Mouse (Mus musculus): ENCODE measurements around the gene Fkbp5. TPM values are rescaled to one million over a fixed set of nuclear protein-coding genes. Genes with fewer than 3 reads are reported as not detected.

The Fkbp5 gene
- polyA plus RNA-seq, 1 experiment from 2014 or later: 16.2 TPM

DNA sequence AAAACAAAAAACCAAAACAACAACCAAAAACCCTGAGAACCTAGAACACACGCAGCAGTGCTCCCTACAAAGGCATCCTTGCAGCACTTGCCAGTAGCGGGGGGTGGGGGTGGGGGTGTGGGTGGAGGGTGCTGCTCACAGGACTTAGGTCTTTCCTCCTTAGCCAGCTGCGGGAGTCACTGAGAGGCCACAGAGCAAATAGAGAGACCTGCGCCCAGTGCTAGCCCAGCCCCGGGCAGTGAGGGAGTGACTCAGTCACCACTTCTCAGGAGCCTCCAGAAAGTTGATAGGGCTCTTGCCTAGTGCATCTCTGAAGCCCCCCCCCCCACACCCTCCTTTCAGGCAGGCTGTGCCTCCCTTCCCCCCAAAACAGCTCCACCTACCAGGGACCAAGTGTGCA lies 148.3 kb downstream of the Fkbp5 start:
- ATAC-seq (replicated peaks; ENCODE audit: low FRiP score, low read depth): no peak
- no peak overlapping the region for H3K27ac ChIP-seq
- 56% methylated on average over 5 of the region's 5 CpGs for WGBS
- H3K4me3 ChIP-seq (replicated peaks; ENCODE audit: low read depth, low read length): no peak overlapping the region
- H3K4me1 ChIP-seq (replicated peaks; ENCODE audit: insufficient read depth, low read length): peaks cover 4% of the 10 kb centered on the region
- no peak for DNase-seq (ENCODE audit: low spot score)
- no peaks in the 10 kb centered on the region for H3K36me3 ChIP-seq (ENCODE audit: insufficient read depth, low read length)
- no peak overlapping the region for H3K4me2 ChIP-seq (ENCODE audit: low read length)
- H3K9me3 ChIP-seq (replicated peaks; ENCODE audit: low read length): no peaks in the 10 kb centered on the region
- TF ChIP-seq CTCF (IDR thresholded peaks at IDR 0.05; ENCODE audit: low read depth): no peak
- H3K27me3 ChIP-seq (ENCODE audit: insufficient read depth, low read length): peaks cover 8% of the 10 kb centered on the region; the same call in 1 of the 2 replicates
- no peak overlapping the region for H3K9ac ChIP-seq (ENCODE audit: low read depth, low read length)

- TF ChIP-seq CTCF (IDR thresholded peaks at IDR 0.05; ENCODE audit: low read depth): peak; percentile 94
- no peaks in the 10 kb centered on the region for H3K36me3 ChIP-seq (ENCODE audit: insufficient read depth, low read length)
- H3K4me1 ChIP-seq (replicated peaks; ENCODE audit: insufficient read depth, low read length): peaks cover 7% of the 10 kb centered on the region
- H3K4me3 ChIP-seq (replicated peaks; ENCODE audit: low read depth, low read length): no peak overlapping the region
- peaks cover 11% of the 10 kb centered on the region; the same call in 1 of the 2 replicates for H3K27me3 ChIP-seq (ENCODE audit: insufficient read depth, low read length)
- H3K27ac ChIP-seq: no peak overlapping the region
- H3K9ac ChIP-seq (ENCODE audit: low read depth, low read length): no peak overlapping the region
- peak; percentile 50; the same call in 1 of the 2 replicates for ATAC-seq (replicated peaks; ENCODE audit: low FRiP score, low read depth)
- 6% methylated on average over 13 of the region's 13 CpGs for WGBS
- H3K9me3 ChIP-seq (replicated peaks; ENCODE audit: low read length): no peaks in the 10 kb centered on the region
- DNase-seq (ENCODE audit: low spot score): peak; percentile 78
- no peak overlapping the region for H3K4me2 ChIP-seq (ENCODE audit: low read length)
These were observed 148.9 kb downstream of the Fkbp5 start for GRCm38 (mm10) chr17:28368449-28368848.

GRCm38 (mm10) chr17:28365122-28365521 lies 152.2 kb downstream of the Fkbp5 start, which contains the start of gene Tulp1:
Gene Tulp1 (minus strand): TSS chr17:28365222.
- no peak for DNase-seq (ENCODE audit: low spot score)
- H3K4me3 ChIP-seq (replicated peaks; ENCODE audit: low read depth, low read length): peak within 1 kb of the TSS; percentile 27
- H3K27me3 ChIP-seq (ENCODE audit: insufficient read depth, low read length): peaks cover 11% of the 10 kb centered on the region; the same call in 1 of the 2 replicates
- no peak for ATAC-seq (replicated peaks; ENCODE audit: low FRiP score, low read depth)
- H3K27ac ChIP-seq: no peak within 1 kb of the TSS
- peak within 1 kb of the TSS; percentile 40 for H3K9ac ChIP-seq (ENCODE audit: low read depth, low read length)
- no peaks in the 10 kb centered on the region for H3K9me3 ChIP-seq (replicated peaks; ENCODE audit: low read length)
- H3K4me1 ChIP-seq (replicated peaks; ENCODE audit: insufficient read depth, low read length): peaks cover 13% of the 10 kb centered on the region
- 61% methylated on average over 8 of the region's 8 CpGs for WGBS
- peak within 1 kb of the TSS; percentile 53 for H3K4me2 ChIP-seq (ENCODE audit: low read length)
- TF ChIP-seq CTCF (IDR thresholded peaks at IDR 0.05; ENCODE audit: low read depth): no peak
- no peaks in the 10 kb centered on the region for H3K36me3 ChIP-seq (ENCODE audit: insufficient read depth, low read length)

- H3K9me3 ChIP-seq (replicated peaks; ENCODE audit: low read length): no peaks in the 10 kb centered on the region
- H3K27ac ChIP-seq: no peak overlapping the region
- WGBS: 40% methylated on average over 6 of the region's 6 CpGs
- H3K4me3 ChIP-seq (replicated peaks; ENCODE audit: low read depth, low read length): no peak overlapping the region
- ATAC-seq (replicated peaks; ENCODE audit: low FRiP score, low read depth) (no peak), DNase-seq (ENCODE audit: low spot score) (no peak)
- H3K4me1 ChIP-seq (replicated peaks; ENCODE audit: insufficient read depth, low read length): peaks cover 13% of the 10 kb centered on the region
- peak overlapping the region; percentile 57; the same call in 1 of the 2 replicates for H3K4me2 ChIP-seq (ENCODE audit: low read length)
- no peaks in the 10 kb centered on the region for H3K36me3 ChIP-seq (ENCODE audit: insufficient read depth, low read length)
- no peak for TF ChIP-seq CTCF (IDR thresholded peaks at IDR 0.05; ENCODE audit: low read depth)
- peaks cover 11% of the 10 kb centered on the region; the same call in 1 of the 2 replicates for H3K27me3 ChIP-seq (ENCODE audit: insufficient read depth, low read length)
- H3K9ac ChIP-seq (ENCODE audit: low read depth, low read length): no peak overlapping the region
These were observed 153.8 kb downstream of the Fkbp5 start for GRCm38 (mm10) chr17:28363507-28363906.

DNA sequence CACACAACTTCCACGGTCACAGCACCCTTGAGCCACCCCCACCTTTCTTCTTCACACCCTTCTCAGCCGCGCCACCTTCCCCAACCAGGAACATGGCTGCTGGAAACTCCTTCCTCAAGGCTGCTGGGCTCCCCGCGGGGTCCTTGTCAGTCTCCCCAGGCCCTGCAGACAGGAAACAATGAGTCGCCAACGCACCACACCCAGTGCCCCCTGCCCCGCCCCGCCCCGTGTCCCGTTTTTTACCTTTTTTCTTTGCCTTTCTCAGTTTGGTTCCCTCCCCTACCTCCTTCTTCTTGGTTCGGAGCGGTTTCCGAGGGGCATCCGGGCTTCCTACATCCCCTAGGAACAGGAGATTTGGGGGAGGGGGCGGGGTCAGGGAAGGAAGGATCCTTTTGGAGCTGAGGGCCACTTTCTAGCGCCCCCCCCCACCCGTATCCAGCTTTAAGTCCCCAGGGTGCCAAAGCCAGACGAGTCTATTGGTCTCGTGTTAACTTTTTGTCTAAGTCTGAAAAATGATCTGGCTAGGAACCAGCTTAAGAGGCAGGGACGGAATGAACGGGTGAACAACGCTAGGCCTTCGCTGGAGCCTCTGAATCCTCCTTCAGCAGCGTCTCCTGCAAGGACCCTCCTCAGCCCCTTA lies 154.6 kb downstream of the Fkbp5 start:
- H3K27ac ChIP-seq: no peak overlapping the region
- WGBS: 5% methylated on average over 25 of the region's 25 CpGs
- peak overlapping the region; percentile 57 for H3K4me2 ChIP-seq (ENCODE audit: low read length)
- no peaks in the 10 kb centered on the region for H3K9me3 ChIP-seq (replicated peaks; ENCODE audit: low read length)
- TF ChIP-seq CTCF (IDR thresholded peaks at IDR 0.05; ENCODE audit: low read depth): no peak
- no peaks in the 10 kb centered on the region for H3K36me3 ChIP-seq (ENCODE audit: insufficient read depth, low read length)
- peak overlapping the region; percentile 47; the same call in 1 of the 2 replicates for H3K9ac ChIP-seq (ENCODE audit: low read depth, low read length)
- H3K4me1 ChIP-seq (replicated peaks; ENCODE audit: insufficient read depth, low read length): peaks cover 13% of the 10 kb centered on the region
- peaks cover 11% of the 10 kb centered on the region; the same call in 1 of the 2 replicates for H3K27me3 ChIP-seq (ENCODE audit: insufficient read depth, low read length)
- ATAC-seq (replicated peaks; ENCODE audit: low FRiP score, low read depth) (no peak), DNase-seq (ENCODE audit: low spot score) (peak; percentile 60)
- H3K4me3 ChIP-seq (replicated peaks; ENCODE audit: low read depth, low read length): peak overlapping the region; percentile 26

- 35% methylated on average over 11 of the region's 11 CpGs for WGBS
- Histone ChIP-seq H3K4me3 (replicated peaks; ENCODE audit: low read depth, low read length) (peak overlapping the region; percentile 26; the same call in 1 of the 2 replicates), H3K36me3 (ENCODE audit: insufficient read depth, low read length) (no peaks in the 10 kb centered on the region), H3K9me3 (replicated peaks; ENCODE audit: low read length) (no peaks in the 10 kb centered on the region), H3K27ac (no peak overlapping the region), H3K4me2 (ENCODE audit: low read length) (peak overlapping the region; percentile 57), H3K4me1 (replicated peaks; ENCODE audit: insufficient read depth, low read length) (peaks cover 13% of the 10 kb centered on the region), H3K27me3 (ENCODE audit: insufficient read depth, low read length) (peaks cover 11% of the 10 kb centered on the region; the same call in 1 of the 2 replicates), H3K9ac (ENCODE audit: low read depth, low read length) (peak overlapping the region; percentile 47; the same call in 1 of the 2 replicates)
- TF ChIP-seq CTCF (IDR thresholded peaks at IDR 0.05; ENCODE audit: low read depth): no peak
- DNase-seq (ENCODE audit: low spot score) (no peak), ATAC-seq (replicated peaks; ENCODE audit: low FRiP score, low read depth) (no peak)
These were observed 155.2 kb downstream of the Fkbp5 start for GRCm38 (mm10) chr17:28361921-28362652.

Measured in kidney, postnatal 0 days (tissue).